Mouse (Mus musculus): ENCODE measurements around the gene Fbxl8. TPM values are rescaled to one million over a fixed set of nuclear protein-coding genes. Genes with fewer than 3 reads are reported as not detected.

The Fbxl8 gene
- total RNA-seq, 1 experiment from 2014 or later, result 5.6 TPM

- no peak for ATAC-seq (replicated peaks; ENCODE audit: low read depth, poor library complexity, severe bottlenecking)
Observed at GRCm38 (mm10) chr8:105298351-105299252, 34.2 kb downstream of the Fbxl8 start.

- no peak; the same call in 1 of the 2 replicates for ATAC-seq (replicated peaks; ENCODE audit: low read depth, poor library complexity, severe bottlenecking)
Observed at GRCm38 (mm10) chr8:105299962-105300361, 35.5 kb downstream of the Fbxl8 start.

- ATAC-seq (replicated peaks; ENCODE audit: low read depth, poor library complexity, severe bottlenecking), result no peak
Observed at GRCm38 (mm10) chr8:105303396-105303795, 38.9 kb downstream of the Fbxl8 start.

GRCm38 (mm10) chr8:105303874-105304273 is 39.4 kb downstream of the Fbxl8 start:
- ATAC-seq (replicated peaks; ENCODE audit: low read depth, poor library complexity, severe bottlenecking), result no peak

- peak; percentile 26 for ATAC-seq (replicated peaks; ENCODE audit: low read depth, poor library complexity, severe bottlenecking)
Observed at GRCm38 (mm10) chr8:105304325-105305210, 40.1 kb downstream of the Fbxl8 start.

- ATAC-seq (replicated peaks; ENCODE audit: low read depth, poor library complexity, severe bottlenecking), result peak; percentile 45
Observed at GRCm38 (mm10) chr8:105305211-105306145, 41.0 kb downstream of the Fbxl8 start, which contains the start of gene Elmo3. Elmo3 (plus strand) TSS chr8:105305601.

- no peak for ATAC-seq (replicated peaks; ENCODE audit: low read depth, poor library complexity, severe bottlenecking)
Observed at GRCm38 (mm10) chr8:105306146-105306691, 41.8 kb downstream of the Fbxl8 start.

GRCm38 (mm10) chr8:105307670-105308069 is 43.2 kb downstream of the Fbxl8 start:
- no peak for ATAC-seq (replicated peaks; ENCODE audit: low read depth, poor library complexity, severe bottlenecking)

GRCm38 (mm10) chr8:105308428-105308827 is 44.0 kb downstream of the Fbxl8 start:
- no peak for ATAC-seq (replicated peaks; ENCODE audit: low read depth, poor library complexity, severe bottlenecking)

- ATAC-seq (replicated peaks; ENCODE audit: low read depth, poor library complexity, severe bottlenecking), result no peak
Observed at GRCm38 (mm10) chr8:105309142-105309847, 44.8 kb downstream of the Fbxl8 start.

- ATAC-seq (replicated peaks; ENCODE audit: low read depth, poor library complexity, severe bottlenecking), result no peak
Observed at GRCm38 (mm10) chr8:105310118-105310517, 45.7 kb downstream of the Fbxl8 start.

GRCm38 (mm10) chr8:105311718-105312117 is 47.3 kb downstream of the Fbxl8 start:
- ATAC-seq (replicated peaks; ENCODE audit: low read depth, poor library complexity, severe bottlenecking), result peak; percentile 35

- ATAC-seq (replicated peaks; ENCODE audit: low read depth, poor library complexity, severe bottlenecking), result no peak; the same call in 1 of the 2 replicates
Observed at GRCm38 (mm10) chr8:105312891-105313481, 48.5 kb downstream of the Fbxl8 start.

GRCm38 (mm10) chr8:105313622-105314402 is 49.4 kb downstream of the Fbxl8 start:
- ATAC-seq (replicated peaks; ENCODE audit: low read depth, poor library complexity, severe bottlenecking), result no peak

- ATAC-seq (replicated peaks; ENCODE audit: low read depth, poor library complexity, severe bottlenecking), result no peak
Observed at GRCm38 (mm10) chr8:105315073-105315769, 50.8 kb downstream of the Fbxl8 start.

GRCm38 (mm10) chr8:105317941-105318340 is 53.5 kb downstream of the Fbxl8 start:
- ATAC-seq (replicated peaks; ENCODE audit: low read depth, poor library complexity, severe bottlenecking), result no peak

GRCm38 (mm10) chr8:105318662-105319190 is 54.3 kb downstream of the Fbxl8 start:
- no peak for ATAC-seq (replicated peaks; ENCODE audit: low read depth, poor library complexity, severe bottlenecking)

All from common myeloid progenitor, adult 5-6 weeks (primary cell).